Mouse (Mus musculus): ENCODE data around the gene Foxp1.

Gene Foxp1

GRCm38 (mm10) chr6:99328146-99328545 is 194.4 kb downstream of the Foxp1 start:
- DNase-seq (ENCODE audit: low spot score): no peak

- no peak for DNase-seq (ENCODE audit: low spot score)
Measured at GRCm38 (mm10) chr6:99327721-99328120, 194.8 kb downstream of the Foxp1 start.

GRCm38 (mm10) chr6:99325881-99326280 is 196.6 kb downstream of the Foxp1 start:
- DNase-seq (ENCODE audit: low spot score): no peak

- no peak for DNase-seq (ENCODE audit: low spot score)
Measured at GRCm38 (mm10) chr6:99325461-99325860, 197.1 kb downstream of the Foxp1 start.

- DNase-seq (ENCODE audit: low spot score): no peak
Measured at GRCm38 (mm10) chr6:99322132-99322904, 200.2 kb downstream of the Foxp1 start.

- DNase-seq (ENCODE audit: low spot score): no peak
Measured at GRCm38 (mm10) chr6:99320444-99320843, 202.1 kb downstream of the Foxp1 start.

- no peak for DNase-seq (ENCODE audit: low spot score)
Measured at GRCm38 (mm10) chr6:99319415-99320405, 202.8 kb downstream of the Foxp1 start.

- no peak for DNase-seq (ENCODE audit: low spot score)
Measured at GRCm38 (mm10) chr6:99314746-99315145, 207.8 kb downstream of the Foxp1 start.

GRCm38 (mm10) chr6:99310529-99310928 is 212.0 kb downstream of the Foxp1 start:
- DNase-seq (ENCODE audit: low spot score): no peak

GRCm38 (mm10) chr6:99310171-99310500 is 212.4 kb downstream of the Foxp1 start:
- DNase-seq (ENCODE audit: low spot score): no peak

GRCm38 (mm10) chr6:99309466-99310170 is 212.9 kb downstream of the Foxp1 start:
- no peak for DNase-seq (ENCODE audit: low spot score)

GRCm38 (mm10) chr6:99305751-99306150 is 216.8 kb downstream of the Foxp1 start:
- no peak for DNase-seq (ENCODE audit: low spot score)

GRCm38 (mm10) chr6:99305236-99305635 is 217.3 kb downstream of the Foxp1 start:
- no peak for DNase-seq (ENCODE audit: low spot score)

GRCm38 (mm10) chr6:99302662-99303435 is 219.7 kb downstream of the Foxp1 start:
- no peak for DNase-seq (ENCODE audit: low spot score)

- DNase-seq (ENCODE audit: low spot score): no peak
Measured at GRCm38 (mm10) chr6:99301923-99302322, 220.6 kb downstream of the Foxp1 start.

GRCm38 (mm10) chr6:99300235-99300634 is 222.3 kb downstream of the Foxp1 start:
- no peak for DNase-seq (ENCODE audit: low spot score)

- DNase-seq (ENCODE audit: low spot score): no peak
Measured at GRCm38 (mm10) chr6:99299196-99299595, 223.3 kb downstream of the Foxp1 start.

GRCm38 (mm10) chr6:99297535-99297934 is 225.0 kb downstream of the Foxp1 start:
- no peak for DNase-seq (ENCODE audit: low spot score)

- DNase-seq (ENCODE audit: low spot score): no peak
Measured at GRCm38 (mm10) chr6:99295495-99295894, 227.0 kb downstream of the Foxp1 start.

GRCm38 (mm10) chr6:99289220-99289619 is 233.3 kb downstream of the Foxp1 start:
- no peak for DNase-seq (ENCODE audit: low spot score)

- no peak for DNase-seq (ENCODE audit: low spot score)
Measured at GRCm38 (mm10) chr6:99285026-99285425, 237.5 kb downstream of the Foxp1 start.

GRCm38 (mm10) chr6:99284019-99284418 is 238.5 kb downstream of the Foxp1 start:
- no peak for DNase-seq (ENCODE audit: low spot score)

Measured in embryo, embryonic 10.5 days (tissue).